Mouse (Mus musculus) lung, postnatal 0 days (tissue): ENCODE results near the gene Vgll4.
A peak's percentile ranks its signal among the peaks of the same experiment; 100 is the strongest.

Experiments used
- CTCF ChIP-seq: IDR thresholded peaks from 2 replicates; pipeline ENCODE4 v1.5.1; 2016; ENCODE audit warnings: antibody characterized with exemption, mild to moderate bottlenecking
- EP300 ChIP-seq: IDR thresholded peaks from 2 replicates; pipeline ENCODE4 v1.6.1; 2016; ENCODE audit warnings: antibody characterized with exemption, mild to moderate bottlenecking, control low read depth

DNA sequence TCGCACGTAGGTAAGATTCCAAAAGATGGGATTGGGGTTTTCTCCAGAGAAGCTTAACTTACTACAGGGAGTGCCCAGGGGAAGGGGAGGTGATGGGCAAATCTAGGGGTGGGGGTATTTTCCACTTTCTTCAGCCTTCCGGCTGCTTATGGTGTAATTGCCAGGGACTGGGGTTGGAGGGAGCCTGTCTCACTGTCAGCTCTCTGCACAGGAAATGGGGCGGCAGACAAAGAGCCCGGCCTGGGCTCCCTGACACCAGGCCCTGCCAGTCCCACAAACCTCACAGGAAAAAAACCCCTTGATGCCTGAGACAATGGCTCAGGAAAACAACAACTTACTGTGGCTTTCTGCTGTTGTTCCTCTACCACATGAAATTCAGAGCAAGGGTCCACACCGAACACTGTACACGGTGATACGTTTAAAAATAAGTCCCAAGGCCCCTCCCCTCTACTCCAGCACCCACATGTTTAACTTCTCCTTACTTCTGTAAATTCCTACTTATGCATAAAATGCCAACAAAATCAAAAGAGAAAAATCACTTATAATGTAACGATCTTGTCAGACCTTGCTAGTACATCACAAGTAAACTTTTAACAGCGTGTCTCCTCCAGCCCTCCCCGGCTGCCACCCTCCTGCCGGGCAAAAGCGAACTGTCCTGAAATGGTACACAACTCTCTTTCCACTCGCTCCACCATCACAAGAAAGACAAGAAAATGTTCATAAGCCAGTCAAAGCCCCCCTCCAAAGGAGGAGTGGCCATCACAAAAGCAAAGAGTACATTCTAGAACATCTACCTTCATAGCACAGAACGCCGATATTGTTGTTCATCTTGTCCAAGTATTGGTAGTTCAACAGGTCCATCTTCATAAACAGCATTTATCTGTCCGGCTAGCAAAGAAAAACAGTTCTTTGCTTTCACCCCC lies 49.0 kb downstream of the Vgll4 start:
- TF ChIP-seq CTCF: no peak
- peak; percentile 24; the same call in 1 of the 2 replicates for TF ChIP-seq EP300
